Comparison of ENCODE assay signal across 25 mouse cellular contexts in the genomic region with DNA sequence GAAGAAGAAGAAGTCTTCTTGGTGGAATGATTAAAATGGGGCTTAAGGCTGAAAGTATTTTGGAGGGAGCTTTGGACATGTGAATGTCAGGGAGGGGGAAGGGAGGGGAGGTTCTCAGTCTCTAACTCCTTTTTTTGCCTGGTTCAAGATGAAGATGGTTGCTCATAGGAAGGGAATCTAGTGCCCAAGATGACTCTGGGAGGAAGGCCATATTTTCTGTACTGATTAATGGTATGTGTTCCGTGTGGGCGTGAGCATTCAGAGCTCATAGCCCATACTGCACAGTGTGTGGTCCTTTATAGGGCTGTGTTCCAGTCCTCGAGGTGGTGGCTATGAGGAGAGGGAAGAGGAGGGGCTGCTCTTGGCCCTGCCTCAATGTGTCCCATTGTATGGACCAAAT.
DNase-seq lines count a peak whose midpoint lies in the region; ATAC-seq and TF ChIP-seq lines count a peak whose summit lies in the region.
"Had no signal": no experiment of that assay in that cellular context is flagged by ENCODE, and none has a peak within 500 bp of the region (broad histone marks: within the 10 kb centered on the region; RNA-seq: fewer than 3 reads in every experiment).

No protein-coding gene starts in this region.

- DNase-seq in gastrocnemius, adult 2 months: no peak
- DNase-seq in gastrocnemius, postnatal 14 days: no peak
- peak; percentile 62 for DNase-seq in NIH3T3 (ENCODE audit: low read depth)
- no peak for DNase-seq in frontal cortex, postnatal 10 days (ENCODE audit: low spot score in 2 of 2)
- DNase-seq: adrenal gland, adult 8-10 months; adrenal gland, postnatal 25 days; cerebellum, adult 11-12 months; cerebellum, adult 8-10 months; cerebellum, postnatal 10 days; cerebellum, postnatal 36 days; embryo, embryonic 11 days; gastrocnemius, postnatal 25 days; heart, adult 2 months; heart, postnatal 14 days; heart, postnatal 4 days had no signal

- no peak overlapping the region for H3K9ac ChIP-seq in midbrain, embryonic 16.5 days (ENCODE audit: low read depth, low read length)
- H3K9ac ChIP-seq in hindbrain, embryonic 16.5 days (ENCODE audit: low read depth, low read length): no peak overlapping the region
- H3K9ac ChIP-seq: heart, embryonic 13.5 days; hindbrain, embryonic 14.5 days had no signal

- intact Hi-C loops in gastrocnemius, adult 2 months (cut with DNase I): loop anchor here (10.0 kb wide), 2 partner anchors 228 to 458 kb away; no protein-coding TSS in a partner anchor
- intact Hi-C loops in gastrocnemius, postnatal 14 days (cut with DNase I; ENCODE audit: low total_unique reads): loop anchor here (10.0 kb wide), 2 partner anchors 88 to 128 kb away; partner anchors contain the start of gene Tcf7l2

- H3K4me3 ChIP-seq in gastrocnemius, adult 2 months: no peak overlapping the region
- H3K4me3 ChIP-seq in embryonic fibroblast, embryonic 13.5 days (ENCODE audit: insufficient read depth, low read length): no peak overlapping the region
- no peak overlapping the region for H3K4me3 ChIP-seq in midbrain, embryonic 16.5 days (ENCODE audit: low read depth, low read length)
- H3K4me3 ChIP-seq in hindbrain, embryonic 16.5 days (ENCODE audit: low read length): no peak overlapping the region
- H3K4me3 ChIP-seq: heart, adult 2 months; heart, embryonic 10.5 days; heart, embryonic 13.5 days had no signal

- WGBS in midbrain, embryonic 16.5 days: 79% methylated on average over 3 of the region's 3 CpGs
- 67% methylated on average over 3 of the region's 3 CpGs for WGBS in hindbrain, embryonic 16.5 days

- H3K4me1 ChIP-seq in embryonic fibroblast, embryonic 13.5 days (ENCODE audit: control insufficient read depth, insufficient read depth, low read length): peaks cover 28% of the 10 kb centered on the region
- H3K4me1 ChIP-seq in midbrain, embryonic 16.5 days (ENCODE audit: control insufficient read depth, insufficient read depth, low read length): peaks cover 15% of the 10 kb centered on the region
- no peaks in the 10 kb centered on the region; the same call in 1 of the 2 replicates for H3K4me1 ChIP-seq in hindbrain, embryonic 16.5 days (ENCODE audit: control insufficient read depth, insufficient read depth, low read depth, low read length)

- no peak overlapping the region for H3K4me2 ChIP-seq in midbrain, embryonic 16.5 days (ENCODE audit: low read length)
- H3K4me2 ChIP-seq in hindbrain, embryonic 16.5 days (ENCODE audit: low read length): no peak overlapping the region
- H3K4me2 ChIP-seq: heart, embryonic 13.5 days; hindbrain, embryonic 14.5 days had no signal

- TF ChIP-seq POLR2A in embryonic fibroblast, embryonic 13.5 days (IDR thresholded peaks at IDR 0.05; ENCODE audit: low read depth, low read length): no peak

- TF ChIP-seq CTCF in gastrocnemius, adult 2 months (IDR thresholded peaks at IDR 0.05): no peak
- no peak for TF ChIP-seq CTCF in embryonic fibroblast, embryonic 13.5 days (IDR thresholded peaks at IDR 0.05; ENCODE audit: borderline replicate concordance, insufficient read depth, low read length)

- no peak for ATAC-seq in midbrain, embryonic 16.5 days
- ATAC-seq in hindbrain, embryonic 16.5 days: no peak
- ATAC-seq: activated CD4-positive, CD25-positive, alpha-beta regulatory T cell, adult 4 months; CD4-positive, CD25-positive, alpha-beta regulatory T cell, adult 4 months; forebrain, embryonic 14.5 days; intestine, postnatal 0 days had no signal

- H3K9me3 ChIP-seq in midbrain, embryonic 16.5 days (replicated peaks; ENCODE audit: control insufficient read depth, low read length, poor library complexity, severe bottlenecking): no peaks in the 10 kb centered on the region
- no peaks in the 10 kb centered on the region for H3K9me3 ChIP-seq in hindbrain, embryonic 16.5 days (ENCODE audit: control insufficient read depth, low read length)
- H3K9me3 ChIP-seq: heart, embryonic 10.5 days; heart, embryonic 13.5 days had no signal

- H3K27ac ChIP-seq in gastrocnemius, adult 2 months: peak overlapping the region; percentile 40
- H3K27ac ChIP-seq in embryonic fibroblast, embryonic 13.5 days (ENCODE audit: insufficient read depth, low read length): peak overlapping the region; percentile 45
- no peak overlapping the region for H3K27ac ChIP-seq in midbrain, embryonic 16.5 days (ENCODE audit: low read length)
- no peak overlapping the region for H3K27ac ChIP-seq in hindbrain, embryonic 16.5 days (ENCODE audit: low read depth, low read length)
- H3K27ac ChIP-seq: heart, adult 2 months; heart, embryonic 10.5 days; heart, embryonic 13.5 days; hindbrain, embryonic 14.5 days had no signal

- no peaks in the 10 kb centered on the region for H3K36me3 ChIP-seq in midbrain, embryonic 16.5 days (ENCODE audit: control insufficient read depth, insufficient read depth, low read length)
- no peaks in the 10 kb centered on the region for H3K36me3 ChIP-seq in hindbrain, embryonic 16.5 days (ENCODE audit: control insufficient read depth, insufficient read depth, low read length)
- H3K36me3 ChIP-seq: heart, embryonic 10.5 days; heart, embryonic 13.5 days had no signal

- H3K27me3 ChIP-seq in midbrain, embryonic 16.5 days (ENCODE audit: control insufficient read depth, insufficient read depth, low read depth, low read length): no peaks in the 10 kb centered on the region
- 0 out of 2 replicates have a peak, but pooled peaks cover 3% of the 10 kb centered on the region for H3K27me3 ChIP-seq in hindbrain, embryonic 16.5 days (replicated peaks; ENCODE audit: control insufficient read depth, insufficient read depth, low read length)
- H3K27me3 ChIP-seq: heart, embryonic 13.5 days had no signal

Comparison
In these comparisons a context has a peak if more than half of its experiments do, and no peak if none do; other contexts are left out.
1. H3K27ac ChIP-seq: peak in gastrocnemius, adult 2 months (single experiment) and embryonic fibroblast, embryonic 13.5 days (single experiment); none in midbrain, embryonic 16.5 days (single experiment) and hindbrain, embryonic 16.5 days (single experiment).